Mouse (Mus musculus) cerebellum, postnatal 10 days (tissue): ENCODE results near the gene Mfap1b.
"Not testable (repeated sequence)": the region's sequence is repeated elsewhere in the genome, so short reads cannot be mapped to it uniquely, and the experiment has no call there.

ENCODE experiments used
- DNase-seq, 2 experiments: peaks; one replicate each; pipeline ENCODE4 v3.0.0; 2021; ENCODE audit warnings: mixed read lengths in 2 of 2

Gene Mfap1b

DNA sequence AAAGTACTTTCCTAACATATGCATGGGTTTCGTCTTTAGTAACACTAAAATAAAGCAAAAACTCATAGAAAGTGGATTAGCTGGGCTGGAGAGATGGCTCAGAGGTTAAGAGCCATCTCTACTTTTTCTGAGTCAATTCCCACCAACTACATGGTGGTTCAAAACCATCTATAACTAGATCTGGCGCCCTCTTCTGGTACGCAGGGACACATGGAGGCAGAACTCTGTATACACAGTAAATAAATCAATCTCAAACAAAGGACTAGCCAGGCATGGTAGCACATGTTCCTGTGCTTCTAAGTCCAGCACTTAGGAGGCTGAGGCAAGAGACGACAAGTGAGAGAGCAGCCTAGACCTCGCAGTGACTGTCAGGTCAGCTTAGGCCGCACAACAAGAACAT is 4.9 kb downstream of the Mfap1b start:
- DNase-seq: not testable (repeated sequence)

DNA sequence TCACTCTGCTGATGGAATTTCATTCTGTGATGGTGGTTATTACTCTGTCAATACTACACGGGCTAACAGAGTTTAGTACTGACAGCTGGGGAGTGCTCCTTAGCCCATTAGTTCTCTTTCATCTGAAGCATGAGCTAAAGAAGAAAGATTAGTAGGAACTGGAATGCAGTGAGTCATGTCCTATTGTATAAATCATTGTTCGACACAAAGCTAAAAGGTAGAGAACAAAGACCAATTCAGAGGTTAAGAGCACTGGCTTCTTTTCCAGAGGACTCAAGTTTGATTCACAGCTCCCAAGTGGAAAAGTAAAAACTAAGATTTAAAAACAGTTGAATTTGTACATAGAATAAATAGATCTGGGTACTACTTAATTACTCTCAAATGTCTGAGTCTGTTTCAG is 13.8 kb downstream of the Mfap1b start:
- DNase-seq: no peak

DNA sequence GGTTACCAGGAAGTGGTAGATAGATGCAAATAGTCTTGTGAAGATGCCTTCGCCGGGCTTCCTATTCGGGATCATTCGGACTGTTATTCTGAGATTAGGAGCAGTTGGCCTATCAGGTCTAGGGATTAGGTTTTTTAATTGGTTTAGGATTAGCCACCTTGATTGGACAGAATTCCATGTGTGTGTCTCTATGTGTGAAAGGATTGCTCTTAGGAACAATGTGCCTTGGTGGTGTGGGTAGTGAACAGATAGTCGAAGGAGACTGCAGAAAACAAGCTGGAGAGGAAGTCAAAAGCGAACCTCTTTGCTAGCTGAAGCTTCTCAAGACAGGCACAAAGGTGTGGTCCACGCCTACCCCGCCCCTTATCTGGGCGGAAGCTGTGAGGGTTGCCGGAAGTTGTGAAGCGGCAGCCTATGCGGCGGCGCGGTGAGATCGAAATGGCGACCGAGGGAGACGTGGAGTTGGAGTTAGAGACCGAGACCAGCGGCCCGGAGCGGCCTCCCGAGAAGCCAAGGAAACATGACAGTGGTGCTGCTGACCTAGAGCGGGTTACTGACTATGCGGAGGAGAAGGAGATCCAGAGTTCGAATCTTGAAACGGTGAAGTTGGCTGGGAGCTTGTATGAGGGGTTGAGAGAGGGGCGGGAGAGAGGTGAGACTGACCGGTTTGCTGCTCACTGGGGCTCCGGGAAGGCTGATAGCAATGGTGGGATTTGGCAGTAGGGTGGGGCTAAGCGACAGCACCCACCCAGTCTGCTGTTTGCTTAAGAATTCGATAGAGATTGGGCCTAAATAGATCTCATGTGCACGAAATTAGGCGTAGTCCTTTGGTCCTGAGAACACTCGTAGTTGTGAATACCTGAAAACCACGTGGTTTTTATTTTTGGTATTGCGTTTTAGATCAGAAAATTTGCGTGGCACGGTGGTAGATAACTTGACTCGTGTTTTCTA is 16.9 kb downstream of the Mfap1b start, which contains the start of gene Serinc4:
TSS of gene Serinc4 (minus strand) at position 90 of the 951 bp plus-strand sequence.
- peak; percentile 88 to 90 for DNase-seq

DNA sequence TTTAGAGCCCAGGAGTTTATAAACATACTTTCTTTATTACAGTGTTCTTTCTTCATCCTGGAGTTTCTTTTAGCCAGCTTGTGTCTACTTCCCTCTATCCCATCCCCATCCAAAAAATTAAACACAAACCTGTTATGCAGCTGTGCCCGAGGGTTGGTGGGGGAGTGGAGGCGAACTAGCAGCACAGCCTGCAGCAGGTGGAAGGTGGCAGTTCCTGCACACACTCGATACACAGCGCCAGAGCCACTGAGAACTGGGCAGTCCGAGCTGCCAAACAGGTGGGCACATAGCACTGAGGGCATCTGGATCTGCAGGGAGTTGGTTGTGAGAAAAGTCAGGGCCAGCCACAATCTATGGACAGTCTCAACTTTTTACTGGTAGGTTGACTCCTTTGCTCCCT is 18.3 kb downstream of the Mfap1b start:
- DNase-seq: peak in 1 of 2 experiments; percentile 8

DNA sequence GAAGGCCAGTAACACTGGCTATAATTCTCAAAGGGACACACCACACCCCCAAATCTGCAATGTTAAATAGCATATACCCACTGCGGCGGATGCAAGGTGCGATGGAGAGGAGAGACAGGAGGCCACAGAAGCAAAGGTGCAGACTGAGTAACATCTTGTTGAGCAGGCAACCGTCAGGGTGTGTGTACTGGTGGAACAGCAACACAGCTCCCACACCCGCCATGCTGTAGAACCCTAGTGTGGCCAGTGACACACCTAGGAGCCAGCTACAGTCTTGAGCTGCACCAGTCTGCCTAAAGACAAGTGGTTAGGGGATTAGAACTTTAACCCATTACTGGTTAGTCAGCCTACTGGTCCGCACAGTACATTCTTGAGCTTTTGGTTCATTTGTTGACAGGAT is 19.9 kb downstream of the Mfap1b start:
- no peak for DNase-seq

DNA sequence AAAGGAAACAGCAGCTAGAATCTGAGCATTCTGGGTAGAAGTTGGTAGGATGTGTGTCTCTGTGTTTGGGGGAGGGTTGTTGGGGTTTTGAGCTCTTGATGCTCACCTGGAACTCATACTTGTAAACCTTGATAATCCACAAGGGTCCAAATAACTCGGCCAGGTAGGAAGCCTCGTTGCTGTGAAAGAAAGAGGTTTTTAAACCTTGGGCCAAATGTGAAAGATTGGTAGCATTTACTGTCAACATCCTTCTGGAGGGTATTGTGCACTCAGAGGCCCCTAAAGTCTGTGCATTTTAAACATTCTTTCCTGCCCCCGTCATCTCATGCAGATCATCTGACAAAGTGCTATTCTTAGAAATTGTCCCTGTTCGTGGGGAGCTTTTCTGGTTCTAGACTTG is 20.9 kb downstream of the Mfap1b start, which contains the start of gene Hypk:
TSS of gene Hypk (plus strand) at position 301 of the 400 bp plus-strand sequence.
- DNase-seq: no peak

DNA sequence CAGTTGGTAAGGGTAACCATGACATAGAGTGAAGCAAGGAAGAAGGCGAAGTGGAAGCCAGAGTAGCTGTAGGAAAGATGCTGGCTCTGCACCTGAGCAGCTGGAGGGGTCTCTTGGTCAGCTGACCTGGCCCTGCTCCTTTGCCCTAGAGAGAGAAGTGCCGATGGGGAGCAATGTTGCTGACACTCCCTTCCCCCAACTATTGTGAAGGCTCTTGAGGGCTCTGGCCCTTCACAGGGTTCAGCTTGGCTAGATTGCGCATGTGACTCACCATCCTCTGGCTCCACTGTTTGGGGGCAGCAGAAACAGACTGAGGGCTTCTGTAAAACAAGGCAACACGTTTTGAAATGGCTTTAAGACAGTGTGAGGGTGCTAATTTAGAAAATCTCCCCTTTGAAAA is 21.5 kb downstream of the Mfap1b start:
- no peak for DNase-seq

DNA sequence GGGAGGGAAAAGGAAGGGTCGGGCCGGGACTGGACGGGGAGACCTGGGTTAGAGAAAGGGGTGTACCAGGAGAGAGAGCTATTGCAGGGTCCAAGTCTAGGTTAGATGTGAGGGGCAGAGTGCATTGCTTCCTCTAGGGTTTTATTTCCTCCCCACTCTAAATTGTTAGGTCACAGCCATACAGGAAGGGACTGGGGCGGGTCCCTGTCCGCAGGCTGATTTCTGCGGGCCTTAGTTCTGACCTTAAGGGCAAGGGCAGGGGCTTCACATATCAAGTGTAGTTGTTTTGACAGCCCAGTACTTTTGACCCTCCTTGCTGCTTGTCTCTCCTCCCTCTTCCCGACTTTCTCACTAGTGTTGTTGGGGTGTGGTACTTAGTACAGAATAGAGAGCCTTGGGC is 23.8 kb downstream of the Mfap1b start:
- DNase-seq: no peak

DNA sequence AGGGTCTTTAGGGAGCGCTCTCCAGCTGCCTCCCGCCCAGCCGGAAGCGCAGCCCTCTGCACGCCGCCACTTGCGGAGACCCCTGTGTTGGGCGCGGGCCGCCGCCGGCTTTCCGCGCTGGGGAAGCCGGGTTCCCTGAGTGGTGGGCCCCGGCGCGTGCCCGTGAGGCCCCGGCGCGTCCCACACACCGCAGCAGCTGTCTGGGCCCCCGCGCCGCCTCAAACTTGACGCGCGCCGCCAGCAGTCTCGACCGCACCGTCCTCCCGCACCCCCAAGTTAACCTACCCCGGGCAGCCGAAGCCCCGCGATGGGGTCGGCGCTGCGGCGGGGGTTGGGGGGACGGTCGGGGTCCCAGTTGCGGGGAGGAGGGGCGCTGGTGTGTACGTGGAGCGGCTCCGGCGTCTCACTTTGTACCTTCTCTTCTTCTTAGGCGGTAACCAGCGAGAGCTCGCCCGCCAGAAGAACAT is 24.3 kb downstream of the Mfap1b start:
- peak in 1 of 2 experiments; percentile 55 for DNase-seq

DNA sequence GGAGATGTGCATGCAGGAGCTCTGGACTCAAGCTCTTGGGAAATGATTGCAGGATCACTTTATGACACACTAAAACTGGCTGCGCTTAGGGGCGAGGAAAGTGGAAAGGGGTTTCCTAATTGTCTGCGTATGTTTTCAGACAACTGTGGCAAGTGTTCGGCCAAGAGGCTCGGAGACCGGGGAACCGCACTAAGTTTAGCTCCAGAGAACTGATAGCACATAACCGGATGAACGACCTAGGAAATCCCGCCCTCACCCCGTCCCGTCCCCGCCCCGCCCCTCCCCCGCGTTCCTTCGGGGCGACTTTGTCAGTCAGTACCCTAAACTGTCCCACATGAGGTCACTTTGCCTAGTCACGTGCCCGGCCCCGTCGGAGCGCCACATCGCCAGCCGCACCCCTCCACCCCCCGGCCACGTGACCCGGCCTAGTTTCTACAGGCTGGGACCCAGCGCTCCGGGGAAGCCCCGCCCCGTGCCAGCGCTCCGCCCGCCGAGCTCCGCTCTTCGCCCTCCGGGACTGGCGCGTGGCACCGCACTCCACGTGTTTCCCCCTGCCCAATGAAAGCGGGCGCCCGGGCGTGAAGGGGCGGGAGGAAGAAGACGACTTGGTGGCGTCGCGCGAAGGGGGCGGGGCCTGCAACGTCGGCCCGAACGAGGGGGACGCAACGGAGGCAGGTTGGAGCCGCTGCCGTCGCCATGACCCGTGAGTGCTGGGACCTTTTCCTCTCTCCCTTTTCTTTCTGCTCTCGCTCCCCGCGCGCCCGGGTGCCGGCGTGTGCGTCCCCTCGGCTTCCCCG is 24.9 kb downstream of the Mfap1b start, which contains the start of gene Serf2:
TSS of gene Serf2 (plus strand) at position 457 of the 797 bp plus-strand sequence.
- peak; percentile 99 to 100 for DNase-seq

DNA sequence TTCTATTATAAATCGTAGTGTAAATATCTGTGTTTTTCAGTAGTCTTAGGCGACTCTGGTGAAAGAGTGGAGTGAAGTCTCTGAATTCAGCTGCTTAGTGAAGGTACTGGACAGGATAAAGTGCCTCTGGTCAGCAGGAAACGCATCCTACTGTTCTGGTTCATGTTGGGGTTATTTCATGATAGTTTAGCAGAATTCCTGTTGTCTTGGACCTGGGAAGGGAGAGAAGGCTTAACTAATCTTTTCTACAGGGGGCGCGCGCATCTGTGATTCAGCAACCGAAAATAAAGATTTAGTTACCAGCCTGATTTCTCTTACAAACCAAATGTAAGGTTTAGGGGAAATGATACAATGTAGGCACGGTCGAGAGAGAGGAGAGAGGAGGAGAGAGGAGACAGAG is 25.7 kb downstream of the Mfap1b start:
- DNase-seq: peak; percentile 47 to 49

DNA sequence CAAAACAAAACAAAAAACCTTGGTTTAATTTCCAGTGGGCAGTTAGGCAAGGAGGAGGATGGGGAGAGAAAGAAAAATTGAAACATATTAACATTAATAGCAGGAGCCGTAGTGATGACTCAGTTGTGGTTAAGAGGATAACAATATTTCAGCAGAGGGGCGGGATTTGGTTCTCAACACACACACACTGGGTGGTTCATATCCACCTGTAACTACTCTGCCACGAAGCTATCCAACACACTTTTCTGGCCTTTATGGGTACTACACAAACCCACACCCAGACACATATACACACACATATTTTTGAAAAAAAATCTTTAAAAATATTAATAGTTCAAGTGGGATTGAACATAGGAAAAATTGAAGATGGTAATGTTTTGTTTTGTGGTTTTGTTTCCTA is 26.9 kb downstream of the Mfap1b start:
- no peak for DNase-seq

DNA sequence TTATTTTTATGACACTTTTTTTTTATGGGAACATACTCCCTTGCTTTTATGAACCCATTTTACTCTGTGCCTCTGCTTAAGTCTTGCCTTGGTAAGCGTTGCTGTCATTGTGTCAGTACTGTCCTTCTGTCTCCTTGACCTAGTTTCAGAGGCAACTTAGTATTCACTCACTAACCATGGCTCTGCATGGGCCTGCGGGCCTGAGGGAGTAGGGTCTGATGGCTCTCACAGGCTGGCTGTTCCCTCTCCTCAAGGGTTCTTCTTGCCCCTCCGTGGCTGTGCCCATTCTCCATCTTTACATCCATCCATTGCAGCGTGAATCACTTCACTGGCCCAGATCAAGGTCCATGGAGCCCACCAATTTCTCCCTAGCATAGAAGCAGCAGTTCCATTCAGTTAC is 27.4 kb downstream of the Mfap1b start:
- DNase-seq: no peak

DNA sequence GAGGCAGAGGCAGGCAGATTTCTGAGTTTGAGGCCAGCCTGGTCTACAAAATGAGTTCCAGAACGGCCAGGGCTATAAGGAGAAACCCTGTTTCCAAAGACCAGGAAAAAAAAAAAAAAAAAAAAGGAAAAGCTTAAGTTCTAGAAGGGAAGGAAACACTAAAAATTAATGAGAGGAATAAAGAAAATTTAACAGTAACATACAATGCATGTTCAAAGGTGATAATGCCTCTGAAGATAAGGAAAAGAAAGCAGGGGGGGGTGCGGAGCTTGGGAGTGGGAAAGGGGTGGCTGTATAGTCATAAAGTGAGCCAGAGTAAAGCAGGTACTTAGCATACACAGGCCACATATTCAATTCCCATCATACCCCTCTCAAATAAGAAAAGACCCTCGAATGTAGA is 28.8 kb downstream of the Mfap1b start:
- DNase-seq: no peak

DNA sequence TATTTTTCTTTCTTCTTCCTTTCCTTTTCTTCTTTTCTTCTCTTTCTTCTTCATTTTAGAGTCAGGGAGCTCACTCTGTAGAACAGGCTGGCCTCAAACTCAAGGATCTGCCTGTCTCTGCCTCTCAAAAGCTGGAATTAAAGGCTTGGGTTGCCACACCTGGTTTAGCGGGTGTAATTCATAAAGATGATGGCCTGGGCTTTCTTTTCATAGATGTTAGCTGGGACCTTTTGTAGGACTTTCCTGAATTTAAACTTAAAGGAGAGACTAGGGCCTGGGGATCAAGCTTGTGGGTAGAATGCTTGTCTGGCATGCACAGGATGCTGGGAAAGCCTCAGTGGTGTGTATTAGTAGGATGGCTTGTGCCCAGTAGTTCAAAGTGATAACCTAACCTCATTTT is 29.7 kb downstream of the Mfap1b start, which contains the start of gene Ell3:
TSS of gene Ell3 (minus strand) at position 101 of the 400 bp plus-strand sequence.
- DNase-seq: no peak

DNA sequence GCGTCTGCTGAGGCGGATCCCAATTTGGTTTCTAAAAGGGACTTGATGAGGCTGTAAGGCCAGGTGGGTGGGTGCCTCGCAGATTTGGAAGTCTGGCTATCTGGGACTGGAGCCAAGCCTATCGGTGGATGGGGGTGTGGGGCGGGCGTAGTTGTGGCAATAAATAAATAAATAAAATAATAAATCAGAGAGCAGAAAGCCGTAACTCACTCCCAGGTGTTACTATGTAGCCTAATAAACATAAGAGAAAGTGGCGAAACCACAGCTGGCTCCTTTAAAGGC is 30.9 kb downstream of the Mfap1b start:
- DNase-seq: peak; percentile 50 to 54

DNA sequence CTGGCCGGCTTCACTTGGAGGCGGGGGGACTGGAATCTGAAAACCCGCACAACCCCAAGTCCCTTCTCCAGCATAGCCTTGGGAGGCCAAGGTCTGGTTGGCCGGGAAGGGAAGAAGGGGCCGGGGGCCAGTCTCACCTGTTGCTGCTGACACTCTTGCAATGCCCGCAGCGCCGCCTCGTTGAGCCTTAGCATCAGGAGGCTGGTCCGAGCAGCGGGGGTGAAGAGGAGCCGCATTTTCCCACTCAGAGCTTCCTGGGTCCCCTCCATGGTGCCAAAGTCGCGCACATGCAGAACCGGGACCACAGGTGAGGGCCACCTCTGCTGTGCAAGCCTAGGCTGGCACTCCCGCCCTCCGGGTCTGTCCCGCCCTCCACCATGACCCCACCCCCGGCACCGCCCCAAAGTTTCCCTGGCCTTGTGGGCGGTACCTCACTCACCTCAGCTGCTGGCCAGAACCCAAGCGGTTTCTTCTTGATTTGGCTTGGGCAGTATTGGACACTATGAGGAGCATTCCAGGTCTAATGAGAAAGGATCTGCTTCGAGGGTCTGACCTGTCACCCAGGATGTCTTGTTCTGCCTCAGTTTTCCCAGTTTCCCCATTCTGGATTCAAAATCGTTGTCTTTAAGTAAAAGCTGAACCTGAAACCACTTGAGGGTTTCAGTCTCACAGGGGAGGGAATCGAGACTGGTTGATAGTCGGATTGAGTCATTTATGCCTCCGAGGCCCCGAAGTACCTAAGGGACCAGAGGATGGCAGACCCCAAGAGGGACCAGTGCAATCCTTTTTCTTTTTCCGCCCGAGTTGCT is 31.4 kb downstream of the Mfap1b start:
- peak; percentile 54 to 67 for DNase-seq

DNA sequence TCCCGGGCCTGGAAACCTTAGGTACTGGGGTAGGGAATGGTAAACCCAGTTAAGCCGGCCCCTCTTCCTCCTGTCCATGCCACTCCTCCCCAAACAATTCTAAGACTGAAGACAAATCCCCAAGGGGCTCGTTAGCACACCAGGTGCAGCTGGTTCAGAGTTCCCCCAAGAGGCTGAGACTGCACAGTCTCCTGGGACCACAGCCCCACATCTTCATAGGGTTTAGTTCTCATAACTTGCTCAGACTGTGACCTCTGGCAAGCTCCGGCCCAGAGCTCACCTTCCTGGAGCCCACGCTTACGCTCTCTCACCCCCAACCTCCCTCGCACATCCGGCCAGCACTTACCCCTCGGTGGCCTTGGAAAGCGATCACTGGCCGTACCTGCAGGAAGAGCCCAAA is 32.1 kb downstream of the Mfap1b start:
- no peak for DNase-seq

DNA sequence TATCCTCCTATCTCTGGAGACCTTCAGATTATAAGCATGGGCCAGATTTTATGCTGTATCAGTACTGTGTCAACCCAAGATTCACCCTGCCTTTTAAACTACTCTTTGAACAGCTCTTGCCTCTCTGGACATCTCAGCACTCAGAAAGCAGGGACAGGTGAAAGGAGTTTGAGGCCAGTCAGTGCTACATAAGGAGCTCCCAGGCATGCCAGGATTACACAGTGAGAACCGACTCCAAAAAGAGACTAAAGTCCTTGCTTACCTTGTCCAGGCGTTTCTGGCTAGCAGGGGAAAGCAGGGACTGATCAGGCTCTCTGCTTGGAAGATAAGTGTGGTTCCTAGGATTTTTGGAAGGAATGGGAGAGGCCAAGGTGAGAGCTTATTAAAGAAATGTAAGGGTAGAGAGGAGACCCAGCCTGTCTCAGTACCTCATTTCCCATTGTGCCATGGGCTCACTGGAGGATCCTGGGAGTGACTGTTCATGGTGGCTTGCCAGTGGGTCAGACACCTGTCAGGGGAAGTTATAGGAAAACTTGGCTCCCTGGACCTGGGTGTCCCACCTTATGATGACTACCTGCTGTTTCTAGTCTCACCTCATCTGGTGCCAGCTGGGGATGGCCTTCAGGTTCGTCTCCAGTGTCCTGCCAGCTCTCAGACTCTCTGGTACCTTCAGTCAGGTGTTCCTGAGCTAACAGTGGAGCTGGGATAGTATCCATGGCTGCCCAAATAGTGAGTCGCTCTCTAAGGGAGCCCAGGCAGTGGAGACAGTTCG is 32.8 kb downstream of the Mfap1b start:
- no peak for DNase-seq

DNA sequence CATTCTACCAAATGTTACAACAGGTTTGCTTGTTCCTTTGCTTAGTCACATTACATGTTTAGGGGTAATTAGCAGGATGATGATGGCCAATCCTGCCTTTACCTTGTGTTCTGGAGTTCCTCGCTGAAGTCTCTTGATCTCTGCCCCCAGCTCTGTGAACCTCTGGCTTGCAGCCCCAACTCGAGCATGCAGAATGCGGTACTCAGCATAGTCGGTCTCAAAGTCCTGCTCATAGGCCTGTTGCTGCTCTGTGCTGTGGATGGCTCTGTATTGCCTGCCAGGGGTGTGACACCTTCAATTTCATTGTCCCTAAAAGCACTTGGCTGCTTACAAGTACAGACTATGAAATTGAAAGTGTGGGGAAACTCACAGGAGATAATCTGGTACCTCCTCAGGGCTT is 34.1 kb downstream of the Mfap1b start:
- no peak for DNase-seq

DNA sequence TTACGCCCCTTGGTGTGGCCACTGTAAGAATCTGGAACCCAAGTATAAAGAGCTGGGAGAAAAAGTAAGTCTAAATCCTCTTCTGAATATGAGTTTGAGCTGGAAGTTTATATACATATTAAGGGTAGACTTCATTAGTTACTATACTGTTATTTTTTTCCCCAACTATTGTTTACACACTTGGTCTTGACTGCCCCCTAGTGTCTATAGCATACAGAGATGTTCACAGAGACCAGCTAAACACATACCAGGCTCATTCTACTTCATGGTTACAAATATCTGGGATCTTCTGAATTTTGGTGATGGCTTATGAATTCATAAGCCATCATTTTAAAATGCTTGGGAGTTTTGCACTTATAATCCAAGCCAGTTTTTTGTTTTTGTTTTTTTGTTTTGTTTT is 39.0 kb downstream of the Mfap1b start:
- peak in 1 of 2 experiments; percentile 58 for DNase-seq

DNA sequence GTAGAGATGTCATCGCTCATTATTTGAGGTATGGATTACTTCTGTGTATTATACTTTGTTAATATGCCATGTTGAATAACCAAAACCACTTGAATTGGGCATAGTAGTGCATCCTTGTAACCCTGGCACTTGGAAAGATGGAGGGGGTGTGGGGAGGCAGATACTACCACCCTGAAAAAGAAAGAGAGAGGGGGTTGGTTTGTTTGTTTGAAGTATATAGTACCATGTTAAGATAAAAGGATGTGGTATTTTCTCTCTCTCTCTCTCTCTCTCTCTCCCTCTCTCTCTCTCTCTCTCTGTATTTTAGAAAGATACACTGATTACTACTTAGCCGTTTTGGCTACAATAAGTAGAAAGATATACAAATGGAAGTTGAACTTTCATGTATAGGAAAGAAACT is 48.0 kb downstream of the Mfap1b start:
- DNase-seq: no peak
